Mouse (Mus musculus) embryo, embryonic 11 days (tissue): ENCODE results near the gene Cdh13.

Experiments used
- DNase-seq: peaks from one replicate; pipeline ENCODE4 v3.0.0-alpha.2; 2015

Cdh13 gene

DNA sequence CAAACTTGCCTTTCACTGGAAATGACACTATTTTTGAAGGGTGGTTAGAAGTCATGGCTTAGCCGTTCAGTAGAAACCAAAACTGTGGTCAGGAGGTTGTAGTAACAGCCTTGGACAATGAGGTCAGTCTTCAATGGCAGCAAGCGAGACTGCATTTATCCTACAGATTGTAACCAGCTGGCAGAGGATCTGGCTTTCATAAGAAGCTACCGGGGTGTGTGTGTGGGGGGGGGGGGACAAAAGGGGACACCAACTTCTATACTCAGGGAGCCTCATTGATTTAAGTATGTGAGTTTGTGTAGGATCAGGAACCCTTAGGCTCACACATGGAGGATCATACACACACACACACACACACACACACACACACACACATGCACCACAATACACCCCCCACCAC is 25.6 kb downstream of the Cdh13 start:
- no peak for DNase-seq

DNA sequence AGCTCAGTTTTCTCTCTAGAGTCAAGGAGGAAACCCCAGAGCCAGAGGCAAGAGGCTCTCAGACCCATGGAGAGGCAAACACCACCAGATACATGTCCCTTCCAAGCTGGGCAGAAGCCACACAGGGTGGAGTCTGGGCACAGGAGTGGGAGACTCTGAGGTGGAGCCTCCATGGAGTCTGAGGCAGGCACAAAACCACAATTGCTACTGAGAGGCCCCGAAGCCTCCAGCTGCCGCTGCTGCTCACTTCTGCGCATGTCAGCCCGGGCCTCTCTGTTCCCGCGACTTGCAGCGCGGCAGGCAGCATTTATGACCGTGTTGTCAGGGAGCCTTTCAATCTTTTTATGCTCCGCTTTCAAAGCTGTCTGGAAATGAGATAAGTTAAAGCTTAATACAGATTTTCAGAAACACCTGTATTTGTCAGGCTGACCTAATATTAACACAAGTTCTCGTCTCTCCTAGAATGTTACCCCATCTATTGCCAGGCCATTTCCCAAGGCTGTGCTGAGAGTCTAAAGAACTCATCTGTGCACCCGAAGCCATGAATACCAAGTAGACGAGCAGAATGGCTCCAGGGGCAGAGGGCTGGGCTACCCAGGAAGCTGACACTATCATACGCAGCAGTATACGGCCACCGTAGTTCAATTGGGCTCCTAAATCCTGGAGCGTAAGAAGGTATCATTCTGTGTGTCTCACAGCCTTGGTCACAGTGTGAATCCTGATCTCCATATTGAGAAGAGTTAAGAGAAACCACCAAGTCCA is 30.1 kb downstream of the Cdh13 start:
- peak; percentile 48 for DNase-seq

DNA sequence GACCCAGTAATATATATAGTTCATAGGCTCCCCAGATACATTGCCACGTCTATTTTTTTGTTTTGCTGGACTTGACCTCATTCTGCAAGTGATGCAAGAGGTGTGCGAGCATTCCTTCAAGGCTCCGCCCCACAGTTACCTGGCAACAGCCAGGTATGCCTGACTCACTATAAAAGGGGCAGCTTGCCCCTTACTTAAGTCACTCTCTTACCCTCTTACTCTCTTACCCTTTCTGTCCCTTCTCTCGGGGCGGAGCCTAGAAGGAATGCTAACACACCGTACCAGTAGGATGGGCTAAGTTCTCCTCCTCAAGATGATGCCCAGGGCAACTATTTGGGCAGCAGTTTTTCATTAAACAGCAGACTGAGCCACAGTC is 30.6 kb downstream of the Cdh13 start:
- DNase-seq, result no peak

DNA sequence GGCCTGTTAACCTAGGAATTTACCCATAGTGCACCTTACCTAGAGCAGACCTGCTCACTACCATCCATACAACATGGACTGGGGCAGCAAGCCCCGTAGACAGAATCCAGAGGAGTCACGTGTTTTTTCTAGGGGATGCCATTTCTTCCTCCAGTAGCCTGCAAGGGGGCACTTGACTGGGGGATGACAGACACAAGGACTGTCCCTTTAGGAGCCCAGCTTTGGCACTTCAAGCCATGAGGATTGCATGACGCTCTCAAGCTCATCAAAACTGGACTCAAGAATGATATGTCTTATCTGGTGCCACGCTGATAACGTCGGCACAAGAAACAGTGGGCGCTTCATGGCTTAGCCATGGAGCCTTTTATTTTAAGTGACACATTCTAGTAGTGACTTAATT is 31.4 kb downstream of the Cdh13 start:
- DNase-seq, result no peak

- no peak for DNase-seq
These were observed 32.9 kb downstream of the Cdh13 start for GRCm38 (mm10) chr8:118316440-118316839.

- DNase-seq, result no peak
These were observed 37.0 kb downstream of the Cdh13 start for GRCm38 (mm10) chr8:118320566-118320965.

GRCm38 (mm10) chr8:118323421-118323820 is 39.9 kb downstream of the Cdh13 start:
- DNase-seq, result no peak

DNA sequence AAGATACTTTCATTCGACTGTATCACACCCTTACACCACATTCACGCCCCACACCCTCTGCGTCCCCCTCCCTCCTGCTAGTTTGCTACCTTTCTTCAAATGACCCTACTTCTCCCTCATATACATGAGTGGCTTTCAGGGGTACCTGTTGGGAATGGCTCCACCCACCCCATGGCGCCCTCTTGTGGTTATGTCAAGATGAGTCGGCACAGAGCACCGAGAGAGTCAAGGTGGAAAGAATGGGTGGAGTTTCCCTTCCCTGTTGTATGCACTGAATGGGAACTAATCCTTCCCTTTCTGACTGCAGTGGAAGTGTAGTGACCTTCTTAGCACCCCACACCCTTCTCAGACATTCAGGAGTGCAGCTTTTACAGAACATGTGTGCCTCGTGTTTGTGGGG is 51.4 kb downstream of the Cdh13 start:
- no peak for DNase-seq

GRCm38 (mm10) chr8:118339711-118340110 is 56.2 kb downstream of the Cdh13 start:
- no peak for DNase-seq

DNA sequence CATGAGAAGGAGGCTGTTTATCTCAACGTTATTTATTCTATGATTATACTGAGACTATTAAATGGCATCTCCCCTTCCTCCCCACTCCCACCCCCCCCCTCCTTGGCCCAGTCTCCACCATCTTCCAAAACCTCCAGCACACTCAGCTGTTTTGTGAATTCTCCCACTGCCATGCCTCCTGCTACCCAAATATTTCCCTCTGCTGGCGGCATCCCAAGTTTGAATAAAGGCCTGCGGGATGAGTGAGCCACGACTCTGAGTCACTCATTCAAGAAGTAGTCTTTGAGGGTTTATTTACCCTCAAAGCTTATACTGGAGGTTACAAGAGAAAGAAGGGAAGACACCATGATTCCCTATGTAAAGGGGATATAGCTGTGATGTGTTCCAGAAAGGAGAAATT is 59.7 kb downstream of the Cdh13 start:
- no peak for DNase-seq

DNA sequence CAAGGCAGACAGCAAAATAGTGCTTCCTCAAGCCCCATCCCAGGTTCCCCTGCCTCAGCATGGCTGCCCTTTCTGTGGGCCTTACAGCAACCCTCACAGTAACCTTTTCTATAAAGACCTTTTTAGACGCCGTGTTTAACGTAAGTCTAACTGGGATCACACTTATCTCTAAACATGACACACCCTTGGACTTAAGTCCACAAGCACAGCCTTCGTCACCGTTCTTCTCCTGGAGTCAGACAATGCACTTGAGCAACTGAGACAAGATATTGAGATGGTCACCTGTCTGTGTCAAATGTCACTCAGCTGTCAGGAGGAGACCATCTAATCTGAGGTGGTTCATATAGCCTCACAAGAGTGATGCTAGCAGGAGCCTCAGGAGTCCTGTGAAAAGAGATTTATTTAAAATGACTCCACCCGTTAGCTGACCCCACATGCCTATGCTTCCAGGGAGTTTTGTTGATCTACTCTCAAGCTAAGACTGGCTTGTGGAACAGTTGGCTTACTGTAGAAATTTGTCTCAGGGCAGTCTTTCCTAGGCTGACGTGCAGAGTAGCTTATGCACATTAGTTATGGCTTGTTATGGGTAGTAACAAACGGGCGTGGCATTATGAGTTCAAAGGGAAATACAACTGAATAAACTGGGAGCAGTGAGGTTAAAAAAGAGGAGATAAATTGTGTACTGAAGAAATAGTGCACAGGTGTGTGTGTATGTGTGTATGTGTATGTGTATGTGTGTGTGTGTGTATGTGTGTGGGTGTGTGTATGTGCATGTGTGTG is 65.4 kb downstream of the Cdh13 start:
- DNase-seq, result no peak

- no peak for DNase-seq
These were observed 66.6 kb downstream of the Cdh13 start for GRCm38 (mm10) chr8:118350136-118350535.

GRCm38 (mm10) chr8:118353022-118353421 is 69.5 kb downstream of the Cdh13 start:
- no peak for DNase-seq

DNA sequence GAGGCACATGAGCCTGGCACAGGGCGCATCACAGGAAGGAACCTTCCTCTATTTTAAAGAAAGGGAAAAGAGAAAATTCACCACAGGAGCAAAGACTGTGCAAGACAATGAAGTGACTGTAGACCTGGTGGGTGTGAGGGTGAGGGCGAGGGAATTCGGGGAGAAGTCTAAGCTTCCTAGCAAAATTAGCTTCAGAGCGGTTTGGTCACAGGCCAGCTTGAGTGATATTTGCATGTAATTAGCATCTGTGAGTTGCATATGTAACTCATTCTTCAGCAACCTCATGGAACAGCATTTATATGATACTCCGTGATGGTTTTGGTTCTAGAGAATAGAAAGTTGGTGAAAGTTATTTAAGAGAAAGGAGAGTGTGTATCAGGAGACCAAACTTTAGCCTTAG is 73.5 kb downstream of the Cdh13 start:
- DNase-seq, result no peak

DNA sequence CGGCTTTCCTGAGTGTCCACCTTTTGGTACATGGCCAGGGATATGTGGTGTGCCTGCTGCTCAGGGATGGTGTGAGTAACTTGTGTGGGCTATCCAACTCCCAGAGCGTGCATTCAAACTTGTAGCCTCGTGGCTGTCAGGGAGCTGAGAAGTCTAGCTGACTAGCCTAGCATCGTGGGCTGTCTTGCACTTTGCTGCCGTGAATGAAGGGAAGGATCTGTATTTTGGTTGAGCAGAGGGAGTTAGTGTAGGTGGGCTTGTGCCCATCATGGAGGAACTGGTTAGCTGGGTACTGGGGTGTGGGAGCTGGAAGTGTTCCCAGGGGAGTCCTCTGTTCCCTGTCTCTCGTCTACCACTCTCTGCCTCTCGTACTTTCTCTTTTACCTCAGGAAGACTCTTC is 74.1 kb downstream of the Cdh13 start:
- no peak for DNase-seq

DNA sequence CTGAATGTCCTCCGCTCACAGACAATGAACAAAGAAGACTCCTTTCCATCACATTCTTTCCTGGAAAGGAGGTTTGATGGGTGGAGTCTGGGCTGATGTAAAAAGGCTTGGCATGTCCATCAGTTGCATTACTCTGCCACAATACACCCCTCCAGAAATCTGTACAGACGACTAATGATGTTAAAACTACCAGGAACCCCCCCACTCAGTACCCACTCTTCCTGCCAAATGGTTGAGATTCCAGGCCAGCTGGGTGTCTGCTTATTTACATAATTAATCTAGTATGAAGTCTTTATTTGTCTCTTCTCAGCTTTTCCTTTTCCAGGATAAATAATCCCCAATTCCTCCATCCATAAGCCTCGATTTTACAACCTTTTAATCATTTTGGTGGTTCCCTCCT is 80.2 kb downstream of the Cdh13 start:
- no peak for DNase-seq

DNA sequence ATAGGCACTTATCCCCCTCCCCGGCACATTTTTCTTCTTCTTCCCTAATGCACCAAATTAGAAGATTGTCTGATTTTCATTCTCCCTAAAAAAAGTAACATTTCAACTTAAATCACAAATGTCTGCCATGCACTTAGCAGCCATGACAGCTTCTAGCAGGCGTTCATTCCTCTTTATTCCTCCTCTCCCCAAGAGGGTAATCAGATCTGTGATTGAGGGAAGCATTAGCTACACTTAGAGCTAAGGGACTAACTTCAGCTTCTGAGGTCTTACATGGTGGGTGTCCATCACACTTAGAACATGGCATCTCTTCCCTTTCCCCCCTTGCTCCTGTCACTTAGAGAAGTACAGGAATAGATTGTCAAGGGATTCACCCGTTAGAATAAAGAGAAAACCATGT is 89.6 kb downstream of the Cdh13 start:
- DNase-seq, result no peak

- no peak for DNase-seq
These were observed 91.2 kb downstream of the Cdh13 start for GRCm38 (mm10) chr8:118374738-118375137.

DNA sequence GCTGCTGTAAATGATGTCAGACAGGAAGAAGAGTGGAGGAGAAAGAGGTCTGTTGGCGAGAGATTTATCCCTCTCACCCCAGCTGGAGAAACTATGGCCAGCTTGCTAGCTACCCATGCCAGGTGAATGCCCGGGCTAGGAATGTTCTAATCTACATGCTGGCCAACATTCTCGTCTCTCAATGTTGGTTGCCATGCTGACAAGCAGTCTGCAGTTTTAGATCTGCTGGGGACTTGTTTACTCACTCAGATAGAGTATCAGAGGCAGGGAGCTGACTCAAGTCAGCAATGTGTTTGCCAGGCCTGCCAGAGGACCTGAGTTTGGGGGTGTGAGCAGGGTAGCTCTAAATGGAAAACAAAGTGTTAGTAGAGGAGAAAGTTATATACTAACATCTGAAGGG is 93.3 kb downstream of the Cdh13 start:
- DNase-seq, result no peak

DNA sequence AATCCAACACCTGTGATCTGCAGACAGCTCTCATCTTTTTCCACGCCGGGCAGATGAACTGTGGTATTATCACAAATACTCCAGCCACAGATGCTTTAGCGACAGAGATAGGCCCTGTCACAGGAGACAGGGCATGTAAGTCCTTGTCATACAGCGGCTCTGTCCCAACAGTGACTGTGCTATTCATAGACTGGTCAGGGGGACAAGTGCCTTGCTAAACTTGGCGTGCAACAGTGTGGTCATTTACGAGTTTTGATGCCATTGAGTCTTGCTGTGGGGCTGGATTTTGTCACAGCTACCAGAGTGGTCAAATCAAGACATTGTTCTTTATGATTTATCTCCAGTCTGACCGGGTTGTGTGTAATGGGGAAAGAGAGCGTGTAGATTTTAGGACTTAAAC is 95.5 kb downstream of the Cdh13 start:
- no peak for DNase-seq

- DNase-seq, result no peak
These were observed 96.1 kb downstream of the Cdh13 start for GRCm38 (mm10) chr8:118379657-118380056.

DNA sequence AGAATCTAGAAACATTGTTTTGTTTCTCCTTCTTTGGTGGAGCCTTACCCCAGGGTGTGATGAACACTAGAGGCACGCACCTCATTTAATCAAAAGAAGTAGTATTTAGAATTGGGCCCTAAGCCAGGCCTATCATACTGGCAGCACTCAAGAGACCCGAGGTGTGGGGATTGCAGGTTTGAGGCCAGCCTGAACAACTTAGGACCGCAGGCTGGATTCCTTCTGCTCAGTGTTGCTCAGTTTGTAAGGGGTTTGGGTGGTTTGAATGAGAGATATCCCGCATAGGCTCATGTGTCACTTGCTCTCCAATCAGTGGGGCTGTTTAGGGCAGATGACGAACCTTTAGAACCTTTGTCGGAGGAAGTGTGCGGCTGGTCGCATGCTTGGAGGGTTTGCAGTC is 96.5 kb downstream of the Cdh13 start:
- no peak for DNase-seq

- no peak for DNase-seq
These were observed 97.2 kb downstream of the Cdh13 start for GRCm38 (mm10) chr8:118380782-118381181.

DNA sequence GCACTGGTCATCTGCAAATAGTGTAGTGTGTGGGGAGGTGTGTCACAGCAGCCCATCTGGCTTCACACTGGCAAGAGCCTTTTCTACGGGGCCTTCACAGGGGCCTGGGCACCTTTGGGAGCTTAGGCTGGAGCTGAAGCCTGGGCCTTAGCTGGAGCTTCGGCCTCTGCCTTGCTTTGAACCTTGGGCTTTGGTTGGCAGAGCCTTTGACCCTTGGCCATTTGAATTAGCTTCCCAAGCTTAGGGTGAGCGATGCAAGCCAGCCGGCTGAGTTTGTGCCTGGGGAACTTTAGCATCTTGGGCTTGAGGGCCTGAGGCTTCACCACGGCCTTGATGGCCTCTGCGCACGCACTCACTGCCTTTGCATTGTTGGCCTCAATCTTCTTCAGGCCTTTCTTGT is 98.1 kb downstream of the Cdh13 start:
- no peak for DNase-seq

DNA sequence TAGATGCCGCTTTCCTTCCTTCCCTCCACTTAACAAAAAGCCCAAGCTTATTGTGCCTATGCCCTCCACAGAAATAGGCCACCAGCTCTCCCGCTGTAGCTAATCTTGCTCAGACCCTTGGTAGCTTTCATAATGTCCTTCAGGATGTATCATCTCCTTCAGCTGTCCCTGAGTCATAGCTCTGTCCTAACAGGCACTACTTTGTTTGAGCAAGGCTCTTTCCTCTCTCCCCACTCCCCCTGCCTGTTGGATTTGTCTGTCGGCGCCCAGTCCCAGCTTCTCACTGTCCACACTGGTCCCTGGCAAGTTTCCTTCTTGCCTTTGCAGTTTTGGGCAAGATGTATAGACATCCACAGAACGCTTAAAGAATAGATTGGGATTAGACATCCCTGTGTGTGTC is 100.8 kb downstream of the Cdh13 start:
- DNase-seq, result no peak
